Mouse (Mus musculus) heart, adult 9 months (tissue): ENCODE data around the gene Tead1.

Source experiments
- DNase-seq, 2 experiments: peaks; one replicate each; pipeline ENCODE4 v3.0.0; 2022; ENCODE audit warnings: low spot score in 2 of 2

Tead1 gene

DNA sequence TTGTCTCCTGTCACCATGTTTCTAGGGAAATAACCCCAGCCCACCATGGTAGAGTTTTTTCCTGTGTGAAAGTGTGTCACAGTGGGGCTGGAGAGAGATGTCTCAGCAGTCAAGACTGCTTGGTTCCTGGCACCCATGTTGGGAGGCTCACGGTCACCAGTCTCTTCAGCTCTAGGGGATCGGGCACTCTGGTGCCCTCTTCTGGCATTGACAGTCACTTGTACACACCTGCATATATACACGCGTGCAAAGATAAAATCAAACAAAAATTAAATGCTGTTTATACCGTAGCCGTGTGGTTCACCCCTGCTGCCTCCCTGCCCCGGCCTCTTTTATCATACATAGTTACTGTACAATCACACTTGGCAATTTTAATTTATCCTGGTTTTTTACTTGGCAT lies 134.0 kb downstream of the Tead1 start:
- no peak for DNase-seq

DNA sequence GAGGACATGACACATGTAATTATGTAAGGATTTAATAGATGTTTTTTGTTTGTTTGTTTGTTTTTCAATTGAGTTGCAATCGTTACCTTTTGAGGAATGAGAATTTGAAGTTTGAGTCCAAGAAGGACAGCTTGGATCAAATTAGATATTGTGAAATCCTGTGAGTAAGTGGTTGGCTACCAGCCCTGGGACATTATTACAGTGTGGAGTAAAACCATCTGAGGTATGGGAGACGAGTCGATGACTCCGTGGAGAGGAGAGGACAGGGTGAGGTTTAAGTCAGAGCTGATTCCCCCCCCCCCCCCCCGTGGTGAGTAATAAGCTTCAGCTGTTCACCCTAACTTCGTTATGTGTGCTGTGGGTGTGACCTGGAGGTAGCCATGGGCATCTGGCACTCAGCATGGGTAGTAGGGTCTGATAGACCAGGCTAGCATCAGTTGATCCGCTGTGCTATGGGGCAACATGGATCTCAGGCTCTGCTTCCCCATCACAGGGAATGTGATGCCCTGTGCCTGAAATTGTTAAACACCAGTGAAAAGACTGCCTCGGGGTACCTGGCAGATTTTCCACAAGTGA lies 134.7 kb downstream of the Tead1 start:
- peak; percentile 33 to 73 for DNase-seq

GRCm38 (mm10) chr7:112816016-112816415 lies 136.9 kb downstream of the Tead1 start:
- DNase-seq, result no peak

DNA sequence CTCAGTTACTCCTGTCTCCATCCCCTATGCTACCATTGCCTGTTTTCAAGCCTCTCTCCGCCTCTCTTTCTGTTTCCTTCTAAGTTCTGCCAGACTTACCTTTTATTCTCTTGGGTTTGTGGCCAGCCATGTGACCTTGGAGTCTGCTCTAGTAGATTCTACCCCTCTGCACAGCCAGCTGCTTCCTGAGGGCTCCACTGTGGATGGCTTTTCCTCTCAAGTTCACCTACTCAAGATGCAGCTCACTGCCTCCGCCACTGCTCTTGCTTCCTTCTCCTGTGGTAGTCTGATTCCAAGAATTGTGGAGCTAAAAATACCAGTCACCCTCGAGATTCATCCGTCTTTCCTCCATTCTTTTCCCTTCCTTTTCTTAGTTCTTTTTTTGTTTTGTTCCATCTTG lies 140.7 kb downstream of the Tead1 start:
- no peak for DNase-seq

- DNase-seq, result no peak
Measured at GRCm38 (mm10) chr7:112822879-112823278, 143.8 kb downstream of the Tead1 start.

- DNase-seq, result peak; percentile 33 to 40
Measured at GRCm38 (mm10) chr7:112823621-112824020, 144.5 kb downstream of the Tead1 start.

DNA sequence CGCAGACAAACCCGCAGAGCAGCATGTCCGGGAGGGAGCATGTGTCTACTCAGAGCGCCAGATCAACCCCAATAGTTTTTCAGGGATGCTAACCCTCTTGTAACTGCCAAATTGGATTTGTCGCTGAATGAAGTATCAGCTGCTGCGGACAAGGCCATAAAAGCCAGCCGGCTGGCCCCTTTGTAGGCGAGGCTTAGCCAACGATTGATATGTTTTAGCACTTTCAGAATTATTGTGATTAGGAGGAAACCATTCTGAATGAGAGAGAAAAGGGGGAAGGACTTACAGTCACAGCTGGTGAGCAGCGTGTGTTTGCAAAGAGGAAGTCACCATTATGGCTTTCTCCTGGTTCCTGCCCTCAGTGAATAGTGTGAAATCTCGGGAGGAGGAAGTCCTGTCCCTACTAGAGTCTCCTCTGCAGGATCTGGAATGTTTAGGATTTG lies 146.2 kb downstream of the Tead1 start:
- peak; percentile 27 to 41 for DNase-seq

DNA sequence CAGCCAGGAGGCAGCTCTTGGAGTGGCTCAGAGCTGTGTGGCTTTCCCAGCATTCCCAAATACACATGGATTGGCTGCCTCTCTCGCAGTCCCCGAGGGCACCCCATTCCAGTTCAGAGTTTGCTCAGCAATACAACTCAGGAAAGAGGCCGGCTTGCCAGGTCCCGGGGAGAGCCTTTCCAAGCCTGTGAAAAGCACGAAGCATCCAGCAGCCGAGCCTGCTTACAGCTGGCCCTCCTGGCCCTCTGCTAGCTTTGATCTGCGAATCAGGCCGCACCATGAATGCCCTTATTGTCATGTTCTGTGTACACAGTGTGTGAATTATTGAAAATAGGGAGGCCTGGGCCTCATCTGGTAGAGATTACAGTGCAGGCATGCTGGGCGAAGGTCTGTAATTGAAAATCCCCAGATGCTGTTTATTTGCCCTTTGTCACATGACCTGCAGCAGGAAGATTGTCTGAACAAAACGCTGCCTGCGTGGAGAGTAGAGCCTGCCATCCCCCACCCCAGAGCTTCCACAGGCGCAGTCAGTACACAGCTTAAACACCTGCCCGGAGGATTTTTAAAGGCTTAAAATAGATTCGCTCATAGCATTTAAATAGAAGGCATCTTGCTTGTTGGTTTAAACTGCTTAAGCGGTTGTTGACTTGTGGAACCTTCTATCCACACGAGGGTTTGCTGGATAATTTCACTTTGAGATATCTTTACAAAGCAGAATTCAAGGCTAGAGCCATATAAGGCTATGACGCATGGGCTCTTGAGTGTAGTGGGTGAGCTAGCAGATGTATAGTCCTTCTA lies 147.2 kb downstream of the Tead1 start:
- DNase-seq, result peak; percentile 61 to 68

GRCm38 (mm10) chr7:112828016-112828695 lies 149.0 kb downstream of the Tead1 start:
- DNase-seq, result no peak

DNA sequence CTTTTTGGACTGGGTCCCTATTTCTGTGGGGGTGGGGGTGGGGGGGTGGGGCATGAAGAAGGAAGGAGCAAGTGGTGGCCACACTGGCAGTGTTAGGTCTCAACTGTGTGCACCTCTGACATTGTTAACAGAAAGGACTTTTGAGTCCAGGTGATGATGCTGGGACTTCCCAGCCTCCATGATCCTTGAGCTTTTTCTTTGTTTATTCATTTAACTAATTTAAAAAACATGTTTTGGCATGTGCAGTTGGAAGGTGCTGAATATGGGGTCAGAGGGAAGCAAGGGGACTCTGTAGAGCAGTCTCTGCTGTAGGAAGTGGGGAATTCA lies 149.5 kb downstream of the Tead1 start:
- no peak for DNase-seq

DNA sequence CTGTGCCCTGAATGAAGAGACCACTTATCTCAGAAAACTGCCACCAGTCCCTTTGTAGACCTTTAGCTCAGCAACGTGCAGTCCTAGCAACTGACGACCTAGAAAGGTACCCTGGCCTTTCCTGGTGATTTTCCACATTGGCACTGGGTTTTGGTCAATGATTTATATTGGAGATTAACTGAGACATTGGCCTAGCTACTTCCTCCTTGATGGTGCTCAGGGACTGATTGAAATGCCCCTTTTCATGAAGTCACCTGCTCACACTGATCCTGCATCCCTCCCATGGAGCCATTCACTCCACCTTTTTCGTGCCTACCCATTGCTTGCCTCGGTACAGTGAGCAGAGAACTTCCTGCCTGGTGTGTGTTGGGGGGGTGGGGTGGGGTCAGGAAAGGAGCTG lies 151.8 kb downstream of the Tead1 start:
- no peak for DNase-seq

GRCm38 (mm10) chr7:112831446-112831845 lies 152.3 kb downstream of the Tead1 start:
- no peak for DNase-seq

DNA sequence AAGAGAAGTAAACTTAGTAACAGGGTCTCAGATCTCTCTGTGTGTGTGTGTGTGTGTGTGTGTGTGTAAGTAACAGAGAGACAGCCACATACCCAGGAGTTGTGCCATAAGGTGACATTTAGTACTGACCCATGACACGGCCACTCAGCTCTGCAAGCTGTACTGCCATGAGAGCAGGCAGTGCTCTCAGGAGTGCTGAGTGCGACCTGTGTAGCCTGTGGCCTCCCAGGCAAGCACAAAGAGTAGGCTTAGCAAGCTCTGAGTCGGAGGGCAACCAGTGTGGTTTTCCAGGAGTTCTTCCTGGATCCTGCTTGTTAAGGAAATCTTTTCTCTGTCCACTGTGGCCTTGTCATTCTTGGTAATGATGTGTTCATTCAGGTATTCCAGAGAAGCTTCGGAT lies 154.0 kb downstream of the Tead1 start:
- no peak for DNase-seq

GRCm38 (mm10) chr7:112836076-112836475 lies 157.0 kb downstream of the Tead1 start:
- DNase-seq, result no peak

- DNase-seq, result no peak
Measured at GRCm38 (mm10) chr7:112838131-112838530, 159.0 kb downstream of the Tead1 start.

GRCm38 (mm10) chr7:112840351-112840750 lies 161.2 kb downstream of the Tead1 start:
- no peak for DNase-seq

GRCm38 (mm10) chr7:112840890-112841289 lies 161.8 kb downstream of the Tead1 start:
- no peak for DNase-seq

GRCm38 (mm10) chr7:112841484-112841883 lies 162.4 kb downstream of the Tead1 start:
- DNase-seq, result no peak

DNA sequence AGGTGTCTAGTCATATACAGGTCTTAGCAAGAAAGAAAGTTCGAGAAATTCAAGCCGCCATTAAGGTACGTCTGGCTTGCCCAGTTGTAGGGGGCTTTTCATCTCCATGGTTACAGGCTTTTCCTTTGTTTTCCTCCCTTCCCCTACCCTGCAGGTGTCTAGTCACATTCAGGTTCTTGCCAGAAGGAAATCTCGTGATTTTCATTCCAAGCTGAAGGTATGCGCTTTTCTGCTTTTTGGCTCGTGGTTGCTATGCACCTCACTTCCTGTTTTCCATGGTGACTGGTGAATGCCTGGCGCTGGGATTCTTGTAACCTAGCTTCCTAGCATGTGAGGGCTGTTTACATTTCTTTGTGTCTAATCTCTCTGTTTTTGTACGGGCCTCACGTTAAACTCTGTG lies 162.8 kb downstream of the Tead1 start:
- DNase-seq, result peak in 1 of 2 experiments; percentile 24

DNA sequence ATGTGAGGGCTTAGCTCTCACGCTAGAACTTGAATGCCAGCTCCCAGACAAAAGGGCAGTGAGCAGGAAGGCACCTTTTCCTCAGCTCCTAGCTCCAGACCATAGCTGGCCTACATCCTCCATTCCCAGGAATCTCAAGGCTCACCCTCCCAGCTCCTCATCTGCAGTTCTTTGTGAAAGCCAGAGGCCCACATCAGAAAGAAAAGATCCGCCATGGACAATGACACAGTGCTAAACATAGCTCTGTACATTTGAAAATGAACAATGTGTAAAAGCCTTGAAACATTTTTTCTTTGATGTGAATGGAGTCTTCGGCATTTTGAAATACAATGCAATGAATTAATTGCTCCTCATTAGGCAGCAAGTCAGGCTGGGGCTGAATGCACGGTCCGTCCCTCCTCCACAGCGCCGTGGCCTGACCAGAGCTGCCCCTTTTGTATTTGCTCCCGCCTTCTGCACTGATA lies 172.2 kb downstream of the Tead1 start:
- DNase-seq, result no peak

DNA sequence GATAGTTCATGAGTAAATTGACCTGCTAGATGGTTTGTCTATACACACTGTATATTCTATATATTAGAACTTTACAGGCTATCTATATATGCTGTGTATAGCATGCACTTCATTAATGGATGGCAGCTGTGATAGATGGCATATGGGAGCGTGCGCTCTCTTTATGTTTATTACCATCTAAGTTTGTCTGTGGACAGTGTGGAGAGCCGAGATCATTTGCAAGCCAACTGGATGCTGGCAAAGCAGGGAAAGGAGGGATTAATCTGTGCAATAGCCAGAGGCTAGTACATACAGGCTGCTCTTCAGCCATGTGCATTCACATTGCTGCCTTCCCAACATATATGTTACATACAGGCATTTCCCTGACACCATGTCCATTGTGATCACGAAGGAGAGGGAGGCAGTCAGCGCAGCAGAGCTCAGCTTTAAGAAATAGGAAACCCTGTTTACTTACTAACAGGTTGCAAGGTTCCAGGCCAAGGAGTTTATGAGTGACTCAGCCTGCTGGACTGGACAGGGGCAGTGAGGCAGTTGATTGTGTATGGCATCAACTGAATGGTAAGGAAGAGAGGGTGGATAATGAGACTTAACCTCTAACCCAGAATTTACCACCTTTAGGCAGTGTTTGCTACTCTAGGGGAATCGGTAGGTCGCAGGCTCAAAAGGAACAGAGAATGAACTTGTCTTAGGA lies 173.2 kb downstream of the Tead1 start:
- DNase-seq, result no peak

- DNase-seq, result no peak
Measured at GRCm38 (mm10) chr7:112853857-112854256, 174.7 kb downstream of the Tead1 start.
